Mouse (Mus musculus): ENCODE results near the gene Slc7a4. TPM values are rescaled to one million over a fixed set of nuclear protein-coding genes. Genes with fewer than 3 reads are reported as not detected.

The Slc7a4 gene
- total and polyA plus RNA-seq, 2 experiments from 2014 or later = 45.7 to 69.7 TPM

DNA sequence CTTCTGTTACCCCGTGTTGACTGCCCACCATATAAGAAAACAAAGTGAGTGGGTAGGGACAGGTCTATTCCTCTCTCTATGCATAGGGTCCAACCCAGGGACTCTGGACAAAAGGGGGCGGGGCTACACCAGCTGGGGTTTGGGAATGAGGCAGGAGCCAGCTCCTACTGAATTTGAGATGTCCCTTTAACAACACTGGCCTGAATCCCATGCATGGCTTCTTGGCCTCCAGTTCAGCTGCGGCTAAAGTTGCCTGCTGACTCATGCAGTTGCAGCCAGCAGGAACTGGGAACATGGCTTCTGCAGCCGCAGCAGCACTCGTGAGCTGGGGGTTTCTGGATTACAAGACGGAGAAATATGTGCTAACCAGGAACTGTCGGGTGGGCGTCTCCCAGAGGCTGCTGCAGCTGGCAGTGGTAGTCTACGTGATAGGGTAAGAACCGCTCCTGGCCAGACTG lies 21.2 kb downstream of the Slc7a4 start, which contains the start of gene P2rx6:
P2rx6 (plus strand) TSS at position 135 of the 458 bp plus-strand sequence.
- peaks cover 5% of the 10 kb centered on the region; the same call in 1 of the 2 replicates for H3K27me3 ChIP-seq (ENCODE audit: insufficient read depth, low read length)
- no peak for TF ChIP-seq CTCF (IDR thresholded peaks at IDR 0.05)

DNA sequence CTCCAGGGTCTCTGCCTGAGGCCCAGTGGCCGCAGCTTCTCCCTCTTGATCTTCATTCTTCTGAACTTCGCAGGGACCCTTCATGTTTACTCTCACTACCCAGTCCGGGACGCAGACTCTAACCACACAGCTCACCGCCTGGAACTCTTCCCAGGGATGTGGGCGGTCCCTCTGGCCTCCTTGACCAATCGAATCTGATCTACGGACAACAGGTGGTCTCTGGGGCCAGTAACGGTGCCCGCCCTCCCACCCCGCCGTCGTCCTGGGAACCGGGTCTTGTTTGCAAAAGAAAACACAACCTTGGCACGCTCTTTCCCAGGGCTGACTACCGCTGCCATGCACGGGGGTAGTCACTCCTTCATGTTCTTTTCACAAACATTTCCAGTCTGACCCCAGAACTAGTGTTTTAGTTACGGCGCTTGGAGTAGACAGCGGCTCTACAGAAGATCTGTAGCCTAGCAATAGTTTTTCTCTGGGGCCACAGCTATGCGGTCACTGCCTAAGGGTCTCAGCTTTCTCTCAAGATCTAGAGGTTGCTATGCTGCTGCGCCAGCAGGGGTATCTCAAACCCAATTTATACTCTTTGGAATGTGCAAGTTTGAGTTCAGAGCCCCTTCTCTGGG lies 21.8 kb downstream of the Slc7a4 start, which contains the start of gene Lrrc74b:
Lrrc74b (minus strand) TSS at position 120 of the 623 bp plus-strand sequence.
- no peaks in the 10 kb centered on the region for H3K9me3 ChIP-seq (ENCODE audit: low read length)
- DNase-seq (ENCODE audit: low spot score) (peak; percentile 82), ATAC-seq (ENCODE audit: low FRiP score) (peak; percentile 71)
- WGBS = 2% methylated on average over 22 of the region's 22 CpGs
- H3K36me3 ChIP-seq (ENCODE audit: insufficient read depth, low read length) = no peaks in the 10 kb centered on the region
- 0 out of 2 replicates have a peak within 1 kb of the TSS, but pooled peaks have one; percentile 12 for H3K27ac ChIP-seq (ENCODE audit: low read depth, low read length)
- peak within 1 kb of the TSS; percentile 19 for H3K4me3 ChIP-seq (ENCODE audit: low read depth, low read length)
- H3K4me2 ChIP-seq (ENCODE audit: low read depth, low read length, poor library complexity, severe bottlenecking) = peak within 1 kb of the TSS; percentile 42
- H3K27me3 ChIP-seq (ENCODE audit: insufficient read depth, low read length) = peaks cover 5% of the 10 kb centered on the region; the same call in 1 of the 2 replicates
- peak; percentile 23; the same call in 1 of the 2 replicates for TF ChIP-seq CTCF (IDR thresholded peaks at IDR 0.05)
- H3K9ac ChIP-seq (replicated peaks; ENCODE audit: low read length, poor library complexity, severe bottlenecking) = 0 out of 2 replicates have a peak within 1 kb of the TSS, but pooled peaks have one; percentile 8
- H3K4me1 ChIP-seq (ENCODE audit: insufficient read depth, low read length) = peaks cover 12% of the 10 kb centered on the region; the same call in 1 of the 2 replicates

More for the DNA sequence above, 21.2 kb downstream of the Slc7a4 start, which contains the start of gene P2rx6:
- H3K4me3 ChIP-seq (ENCODE audit: low read depth, low read length) = peak within 1 kb of the TSS; percentile 19
- H3K4me1 ChIP-seq (ENCODE audit: insufficient read depth, low read length) = peaks cover 12% of the 10 kb centered on the region; the same call in 1 of the 2 replicates
- ATAC-seq (ENCODE audit: low FRiP score) (peak; percentile 61), DNase-seq (ENCODE audit: low spot score) (peak; percentile 71)
- 4% methylated on average over 10 of the region's 10 CpGs for WGBS
- peak within 1 kb of the TSS; percentile 42 for H3K4me2 ChIP-seq (ENCODE audit: low read depth, low read length, poor library complexity, severe bottlenecking)
- H3K9me3 ChIP-seq (ENCODE audit: low read length) = no peaks in the 10 kb centered on the region
- H3K9ac ChIP-seq (replicated peaks; ENCODE audit: low read length, poor library complexity, severe bottlenecking) = 0 out of 2 replicates have a peak within 1 kb of the TSS, but pooled peaks have one; percentile 8
- 0 out of 2 replicates have a peak within 1 kb of the TSS, but pooled peaks have one; percentile 12 for H3K27ac ChIP-seq (ENCODE audit: low read depth, low read length)
- H3K36me3 ChIP-seq (ENCODE audit: insufficient read depth, low read length) = no peaks in the 10 kb centered on the region

DNA sequence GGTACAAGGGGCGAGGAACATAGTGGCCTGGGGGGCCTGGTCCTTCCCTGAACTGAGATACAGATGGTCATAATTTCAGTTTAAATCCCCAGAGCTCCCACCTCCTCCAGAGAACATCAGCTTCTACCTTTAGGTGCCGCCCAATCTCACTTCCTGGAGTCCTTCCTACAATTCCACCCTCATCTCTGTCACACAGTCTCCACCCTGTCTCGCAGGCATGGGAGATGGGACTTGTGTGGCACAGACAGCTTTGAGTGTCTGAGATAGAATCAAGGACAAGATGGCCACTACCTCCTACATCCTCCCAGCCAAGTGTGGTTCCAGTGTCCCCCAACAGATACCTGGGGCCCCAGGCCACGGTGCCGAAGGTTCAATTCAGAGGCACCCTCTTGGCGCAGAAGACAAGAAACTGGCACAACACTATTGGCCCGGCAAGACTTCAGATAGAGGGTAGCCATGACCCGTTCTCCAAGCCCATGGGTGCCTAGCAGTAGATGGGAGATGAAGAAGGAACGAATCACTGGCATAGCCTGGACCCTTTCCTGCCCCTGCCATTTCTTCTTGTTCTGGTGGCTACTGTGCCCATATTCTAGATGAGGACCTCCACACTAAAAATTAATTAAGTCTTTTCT lies 23.5 kb downstream of the Slc7a4 start:
- Histone ChIP-seq H3K27ac (ENCODE audit: low read depth, low read length) (no peak overlapping the region), H3K4me3 (ENCODE audit: low read depth, low read length) (no peak overlapping the region), H3K27me3 (ENCODE audit: insufficient read depth, low read length) (peaks cover 5% of the 10 kb centered on the region; the same call in 1 of the 2 replicates), H3K36me3 (ENCODE audit: insufficient read depth, low read length) (no peaks in the 10 kb centered on the region), H3K4me2 (ENCODE audit: low read depth, low read length, poor library complexity, severe bottlenecking) (no peak overlapping the region), H3K9ac (replicated peaks; ENCODE audit: low read length, poor library complexity, severe bottlenecking) (no peak overlapping the region), H3K4me1 (ENCODE audit: insufficient read depth, low read length) (peaks cover 12% of the 10 kb centered on the region; the same call in 1 of the 2 replicates), H3K9me3 (ENCODE audit: low read length) (no peaks in the 10 kb centered on the region)
- ATAC-seq (ENCODE audit: low FRiP score) = no peak
- TF ChIP-seq CTCF (IDR thresholded peaks at IDR 0.05) = no peak
- no peak for DNase-seq (ENCODE audit: low spot score)
- 70% methylated on average over 9 of the region's 9 CpGs for WGBS

DNA sequence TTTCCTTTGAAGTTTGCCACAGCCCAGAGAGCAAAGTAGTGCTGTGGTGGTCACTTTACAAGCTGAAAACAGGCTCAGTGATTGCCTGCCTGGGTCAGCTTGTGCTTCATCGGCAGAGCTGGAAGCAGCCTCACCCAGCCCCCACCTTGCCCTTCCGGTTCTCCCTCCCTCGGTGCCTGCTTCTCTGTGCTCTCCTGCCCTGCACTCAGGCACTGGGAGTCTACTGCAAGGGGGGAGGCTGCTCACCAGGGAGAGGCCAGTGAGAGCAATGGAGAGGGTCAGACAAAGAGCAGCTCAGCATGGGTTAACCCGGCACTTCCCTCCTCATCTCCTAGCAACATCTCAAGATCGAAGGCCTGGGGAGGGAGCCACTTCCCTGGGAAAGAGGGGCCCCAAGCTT lies 24.2 kb downstream of the Slc7a4 start:
- H3K36me3 ChIP-seq (ENCODE audit: insufficient read depth, low read length) = no peaks in the 10 kb centered on the region
- no peak overlapping the region for H3K27ac ChIP-seq (ENCODE audit: low read depth, low read length)
- 2% methylated on average over 5 of the region's 5 CpGs for WGBS
- H3K4me1 ChIP-seq (ENCODE audit: insufficient read depth, low read length) = peaks cover 12% of the 10 kb centered on the region; the same call in 1 of the 2 replicates
- no peak for TF ChIP-seq CTCF (IDR thresholded peaks at IDR 0.05)
- H3K9me3 ChIP-seq (ENCODE audit: low read length) = no peaks in the 10 kb centered on the region
- ATAC-seq (ENCODE audit: low FRiP score) (no peak), DNase-seq (ENCODE audit: low spot score) (no peak)
- no peak overlapping the region for H3K4me3 ChIP-seq (ENCODE audit: low read depth, low read length)
- H3K27me3 ChIP-seq (ENCODE audit: insufficient read depth, low read length) = peaks cover 5% of the 10 kb centered on the region; the same call in 1 of the 2 replicates
- 0 out of 2 replicates have a peak overlapping the region, but pooled peaks have one; percentile 3 for H3K4me2 ChIP-seq (ENCODE audit: low read depth, low read length, poor library complexity, severe bottlenecking)
- H3K9ac ChIP-seq (replicated peaks; ENCODE audit: low read length, poor library complexity, severe bottlenecking) = no peak overlapping the region

DNA sequence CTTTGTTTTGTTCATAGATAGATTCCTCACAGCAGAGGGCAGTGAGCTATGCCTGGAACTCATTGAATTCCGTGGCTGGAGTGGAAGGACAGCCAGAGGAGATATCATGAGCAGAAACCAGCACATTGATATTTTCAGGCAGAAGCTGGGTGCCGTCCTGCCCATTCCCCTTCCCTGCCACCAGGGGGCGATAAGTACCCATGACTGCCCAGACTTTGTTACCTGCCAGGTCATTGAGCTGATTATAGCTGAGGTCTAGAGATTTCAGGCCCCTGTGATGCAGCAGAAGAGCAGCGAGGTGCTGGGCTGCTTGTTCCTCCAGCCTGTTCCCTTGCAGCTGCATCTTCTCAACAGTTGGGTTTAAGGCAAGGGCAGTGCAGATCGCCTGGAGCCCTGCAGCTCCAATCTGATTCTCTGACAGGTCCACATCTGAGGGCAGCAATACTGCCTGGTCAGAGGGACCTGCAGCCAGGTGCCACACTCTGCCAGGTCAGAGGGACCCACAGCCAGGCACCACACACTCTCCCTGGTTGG lies 25.0 kb downstream of the Slc7a4 start:
- ATAC-seq (ENCODE audit: low FRiP score) = no peak

More for the DNA sequence above, 25.0 kb downstream of the Slc7a4 start:
- DNase-seq (ENCODE audit: low spot score) = peak; percentile 61
- TF ChIP-seq CTCF (IDR thresholded peaks at IDR 0.05) = peak; percentile 98
- no peak overlapping the region for H3K9ac ChIP-seq (replicated peaks; ENCODE audit: low read length, poor library complexity, severe bottlenecking)
- peaks cover 12% of the 10 kb centered on the region; the same call in 1 of the 2 replicates for H3K4me1 ChIP-seq (ENCODE audit: insufficient read depth, low read length)
- no peaks in the 10 kb centered on the region for H3K9me3 ChIP-seq (ENCODE audit: low read length)
- 1% methylated on average over 5 of the region's 5 CpGs for WGBS
- no peaks in the 10 kb centered on the region for H3K36me3 ChIP-seq (ENCODE audit: insufficient read depth, low read length)
- H3K4me2 ChIP-seq (ENCODE audit: low read depth, low read length, poor library complexity, severe bottlenecking) = no peak overlapping the region
- peaks cover 5% of the 10 kb centered on the region; the same call in 1 of the 2 replicates for H3K27me3 ChIP-seq (ENCODE audit: insufficient read depth, low read length)
- H3K27ac ChIP-seq (ENCODE audit: low read depth, low read length) = no peak overlapping the region
- no peak overlapping the region for H3K4me3 ChIP-seq (ENCODE audit: low read depth, low read length)

All from midbrain, postnatal 0 days (tissue).